Mouse (Mus musculus) midbrain, postnatal 0 days (tissue): ENCODE data around the gene Gm6793. TPM values are rescaled to one million over a fixed set of nuclear protein-coding genes. Genes with fewer than 3 reads are reported as not detected.

Source experiments
- ATAC-seq: fragments of 200-750 bp; cut with Nextera tagmentation; 2 replicates; pipeline ENCODE4 v1.8.0; 2017; ENCODE audit warnings: moderate number of reproducible peaks, mild to moderate bottlenecking, moderate TSS enrichment, moderate library complexity; ENCODE audit not compliant: low FRiP score
- DNase-seq: peaks from one replicate; pipeline ENCODE4 v3.0.0-alpha.2; 2015; ENCODE audit warnings: low spot score
- H3K27ac ChIP-seq: fragments of 300-500 bp; sonication (generic); 2 replicates; pipeline ENCODE4 v1.5.1; 2014; ENCODE audit warnings: low read depth, mild to moderate bottlenecking, low read length, mixed read lengths
- H3K27me3 ChIP-seq: fragments of 300-500 bp; sonication (generic); 2 replicates; pipeline ENCODE4 v1.6.1; 2014; ENCODE audit warnings: low read length, control low read depth, mixed read lengths; ENCODE audit not compliant: insufficient read depth
- H3K36me3 ChIP-seq: fragments of 300-500 bp; sonication (generic); 2 replicates; pipeline ENCODE4 v1.6.1; 2014; ENCODE audit warnings: low read length, control low read depth, mixed read lengths; ENCODE audit not compliant: insufficient read depth
- H3K4me1 ChIP-seq: fragments of 300-500 bp; sonication (generic); 2 replicates; pipeline ENCODE4 v1.6.1; 2014; ENCODE audit warnings: mild to moderate bottlenecking, control low read depth, antibody characterized with exemption, low read length, mixed read lengths; ENCODE audit not compliant: insufficient read depth
- H3K4me2 ChIP-seq: fragments of 300-500 bp; sonication (generic); 2 replicates; pipeline ENCODE4 v1.6.1; 2014; ENCODE audit warnings: low read depth, mild to moderate bottlenecking, low read length, mixed read lengths; ENCODE audit not compliant: poor library complexity, severe bottlenecking
- H3K4me3 ChIP-seq: fragments of 300-500 bp; sonication (generic); 2 replicates; pipeline ENCODE4 v1.5.1; 2014; ENCODE audit warnings: low read depth, mild to moderate bottlenecking, low read length, moderate library complexity
- H3K9ac ChIP-seq: fragments of 300-500 bp; sonication (generic); replicated peaks from 2 replicates; pipeline ENCODE4 v1.6.1; 2014; ENCODE audit warnings: mild to moderate bottlenecking, low read length, moderate library complexity, mixed read lengths; ENCODE audit not compliant: poor library complexity, severe bottlenecking
- H3K9me3 ChIP-seq: fragments of 300-500 bp; sonication (generic); 2 replicates; pipeline ENCODE4 v1.6.1; 2016; ENCODE audit warnings: low read length, control low read depth
- CTCF ChIP-seq: IDR thresholded peaks from 2 replicates; pipeline ENCODE4 v1.5.1; 2016; ENCODE audit warnings: antibody characterized with exemption, mild to moderate bottlenecking
- WGBS: fragments of 180-500 bp; shearing (Covaris S2); extraction: QIAGEN DNeasy Blood & Tissue Kit; methylation state at CpG from one replicate; pipeline ENCODE4 v1.1.7; 2014; 5-methylcytosine and 5-hydroxymethylcytosine counted together
- polyA plus RNA-seq: library from polyadenylated mRNA; unstranded; fragments of >200 nt; fragmentation: Nextera tagmentation; extraction: Ambion mirVana; gene quantifications from 2 replicates; pipeline ENCODE4 v1.2.1, GENCODE M21; 2015
- total RNA-seq: library from RNA; depleted of rRNA; stranded (reverse); fragments of >200 nt; gene quantifications from 2 replicates; pipeline ENCODE4 v1.2.3, GENCODE M21; 2014

Gene Gm6793
- total and polyA plus RNA-seq, 2 experiments from 2014 or later, result 0.99 TPM; not detected in 1

DNA sequence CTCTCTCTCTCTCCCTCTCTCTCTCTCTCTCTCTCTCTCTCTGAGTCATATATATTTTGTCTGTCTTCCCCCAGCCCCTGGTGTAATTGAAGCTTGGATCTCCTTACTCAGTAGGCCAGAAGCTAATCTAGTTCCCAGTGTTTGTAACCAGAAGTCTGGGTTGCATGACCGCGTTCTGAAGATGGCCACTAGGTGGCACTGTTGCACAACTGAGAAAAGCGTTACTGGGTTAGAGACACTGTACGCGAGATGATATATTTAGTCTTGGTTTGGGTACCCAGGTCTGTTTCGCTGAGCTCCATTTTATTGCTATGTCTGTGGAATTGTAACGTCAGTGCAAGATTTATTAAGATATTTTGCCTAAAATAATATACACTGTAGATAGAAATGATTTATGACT lies 31.1 kb upstream of the Gm6793 start:
- no peaks in the 10 kb centered on the region for H3K9me3 ChIP-seq
- no peaks in the 10 kb centered on the region for H3K36me3 ChIP-seq
- ATAC-seq (peak; percentile 69; the same call in 1 of the 2 replicates), DNase-seq (peak; percentile 93)
- WGBS, result 2% methylated on average over 7 of the region's 7 CpGs
- no peaks in the 10 kb centered on the region for H3K4me1 ChIP-seq
- peak; percentile 99 for TF ChIP-seq CTCF
- no peaks in the 10 kb centered on the region for H3K27me3 ChIP-seq
- no peak overlapping the region for H3K9ac ChIP-seq
- H3K27ac ChIP-seq, result no peak overlapping the region
- no peak overlapping the region for H3K4me3 ChIP-seq
- no peak overlapping the region for H3K4me2 ChIP-seq

DNA sequence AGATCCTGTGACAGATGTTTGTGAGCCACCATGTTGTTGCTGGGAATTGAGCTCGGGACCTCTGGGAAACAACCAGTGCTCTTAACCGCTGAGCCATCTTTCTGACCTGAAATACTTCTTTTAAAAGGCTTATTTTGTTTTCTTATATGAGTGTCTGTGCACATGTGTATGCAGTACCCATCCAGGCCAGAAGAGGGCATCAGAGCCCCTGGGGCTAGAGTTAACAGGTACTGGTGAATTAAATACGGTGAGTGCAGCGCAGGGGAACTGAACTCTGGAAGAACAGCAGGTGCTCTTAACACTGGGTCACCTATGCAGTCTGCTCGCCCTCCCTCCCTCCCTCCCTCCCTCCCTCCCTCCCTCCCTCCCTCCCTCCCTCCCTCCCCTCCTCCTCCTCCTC lies 30.3 kb upstream of the Gm6793 start:
- no peak overlapping the region for H3K4me2 ChIP-seq
- peak; percentile 54 for TF ChIP-seq CTCF
- DNase-seq, result no peak
- no peaks in the 10 kb centered on the region for H3K4me1 ChIP-seq
- H3K9ac ChIP-seq, result no peak overlapping the region
- ATAC-seq, result no peak
- no peak overlapping the region for H3K4me3 ChIP-seq
- no peaks in the 10 kb centered on the region for H3K27me3 ChIP-seq
- WGBS, result 82% methylated on average over 5 of the region's 5 CpGs
- H3K36me3 ChIP-seq, result no peaks in the 10 kb centered on the region
- H3K27ac ChIP-seq, result no peak overlapping the region
- no peaks in the 10 kb centered on the region for H3K9me3 ChIP-seq

DNA sequence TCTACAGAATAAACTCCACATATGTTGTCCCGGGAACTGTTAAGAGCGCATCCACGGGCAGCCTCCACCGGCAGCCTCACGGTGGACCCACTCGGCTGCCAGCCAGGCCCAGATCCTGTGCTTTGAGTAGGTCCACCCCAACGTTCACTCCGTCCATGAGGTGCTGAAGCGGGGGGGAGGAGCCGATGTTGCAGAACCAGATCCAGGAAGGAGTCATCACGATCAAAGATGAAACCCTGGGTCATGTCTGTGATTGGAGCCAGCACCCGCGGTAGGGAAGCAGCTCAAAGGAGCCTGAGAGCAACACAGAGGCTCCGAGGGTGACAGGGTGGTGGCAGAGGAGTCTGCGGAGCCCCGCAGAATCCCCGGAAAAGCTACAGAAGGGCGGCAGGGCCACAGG lies 22.7 kb upstream of the Gm6793 start:
- TF ChIP-seq CTCF, result no peak
- Histone ChIP-seq H3K9me3 (no peaks in the 10 kb centered on the region), H3K4me3 (no peak overlapping the region), H3K4me2 (no peak overlapping the region), H3K4me1 (no peaks in the 10 kb centered on the region), H3K9ac (no peak overlapping the region), H3K27me3 (no peaks in the 10 kb centered on the region), H3K36me3 (no peaks in the 10 kb centered on the region), H3K27ac (no peak overlapping the region)
- DNase-seq (no peak), ATAC-seq (no peak)
- 88% methylated on average over 18 of the region's 18 CpGs for WGBS

DNA sequence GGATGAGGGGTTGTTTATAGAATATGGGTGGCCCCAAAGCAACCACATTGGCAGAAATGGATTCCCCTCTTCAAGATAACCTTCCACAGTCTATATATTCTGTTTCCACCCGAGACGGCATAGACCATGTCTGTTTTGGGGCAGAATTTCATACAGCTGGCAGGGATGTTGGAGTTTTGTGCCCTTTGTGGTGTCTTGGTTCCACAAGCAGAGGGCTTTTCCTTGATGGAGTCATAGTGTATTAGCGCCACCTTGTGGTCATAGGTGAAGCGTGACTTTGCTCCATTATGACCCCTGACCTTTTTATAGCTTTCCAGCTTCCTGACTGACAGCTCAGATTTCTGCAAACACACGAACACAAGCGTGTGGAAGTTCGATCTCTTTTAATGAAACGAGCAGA lies 19.8 kb upstream of the Gm6793 start:
- Histone ChIP-seq H3K9ac (no peak overlapping the region), H3K27me3 (no peaks in the 10 kb centered on the region), H3K27ac (no peak overlapping the region), H3K36me3 (no peaks in the 10 kb centered on the region), H3K9me3 (no peaks in the 10 kb centered on the region), H3K4me2 (no peak overlapping the region), H3K4me3 (no peak overlapping the region), H3K4me1 (no peaks in the 10 kb centered on the region)
- ATAC-seq, result no peak
- peak; percentile 78 for DNase-seq
- WGBS, result 23% methylated on average over 8 of the region's 8 CpGs
- TF ChIP-seq CTCF, result peak; percentile 77

DNA sequence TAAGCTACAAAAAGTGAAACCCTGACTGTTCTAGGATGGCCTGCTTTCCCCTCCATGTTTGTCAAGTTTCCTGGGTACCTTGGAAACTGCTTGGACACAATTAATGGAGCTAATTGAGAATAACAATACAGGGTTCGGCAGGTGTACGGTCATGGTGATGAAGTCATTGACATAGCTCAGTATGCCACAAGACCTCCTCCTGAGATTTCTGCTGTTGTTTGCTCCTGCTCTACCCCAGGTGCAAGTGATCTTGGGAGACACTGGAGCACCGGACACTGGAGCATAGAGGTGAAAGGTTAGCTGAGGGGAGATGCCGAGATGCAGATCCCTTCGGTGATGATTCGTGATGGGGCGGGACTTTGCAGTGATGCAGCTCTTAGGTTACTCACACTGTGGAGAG lies 18.2 kb upstream of the Gm6793 start:
- DNase-seq (no peak), ATAC-seq (no peak)
- Histone ChIP-seq H3K9ac (no peak overlapping the region), H3K4me3 (no peak overlapping the region), H3K4me2 (no peak overlapping the region), H3K4me1 (no peaks in the 10 kb centered on the region), H3K27me3 (no peaks in the 10 kb centered on the region), H3K9me3 (no peaks in the 10 kb centered on the region), H3K36me3 (no peaks in the 10 kb centered on the region), H3K27ac (no peak overlapping the region)
- 47% methylated on average over 7 of the region's 7 CpGs for WGBS
- no peak for TF ChIP-seq CTCF

DNA sequence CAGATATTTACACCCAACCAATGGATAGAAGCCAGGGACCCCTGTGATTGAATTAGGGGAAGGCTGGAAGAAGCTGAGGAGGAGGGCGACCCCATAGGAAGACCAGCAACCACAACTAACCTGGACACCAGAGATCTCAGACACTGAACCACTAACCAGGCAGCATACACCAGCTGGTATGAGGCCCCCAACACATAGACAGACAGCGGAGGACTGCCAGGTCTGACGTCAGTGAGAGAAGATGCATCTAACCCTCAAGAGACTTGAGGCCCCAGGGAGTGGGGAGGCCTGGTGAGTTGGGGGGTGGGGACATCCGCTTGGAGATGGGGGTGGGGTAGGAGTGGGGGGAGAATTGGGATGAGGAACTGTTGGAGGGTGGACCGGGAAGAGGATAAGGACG lies 15.8 kb upstream of the Gm6793 start:
- no peak overlapping the region for H3K9ac ChIP-seq
- H3K27me3 ChIP-seq, result no peaks in the 10 kb centered on the region
- no peak overlapping the region for H3K4me2 ChIP-seq
- DNase-seq (no peak), ATAC-seq (no peak)
- TF ChIP-seq CTCF, result no peak
- WGBS, result 53% methylated on average over 6 of the region's 6 CpGs
- H3K27ac ChIP-seq, result no peak overlapping the region
- no peaks in the 10 kb centered on the region for H3K36me3 ChIP-seq
- H3K4me3 ChIP-seq, result no peak overlapping the region
- no peaks in the 10 kb centered on the region for H3K9me3 ChIP-seq
- no peaks in the 10 kb centered on the region for H3K4me1 ChIP-seq
